Mouse (Mus musculus) cortical plate, adult 2 months (tissue): ENCODE data around the gene Fmn2.

ENCODE experiments used
- CTCF ChIP-seq: fragments of 200-500 bp; IDR thresholded peaks from 2 replicates; pipeline ENCODE4 v1.5.1; 2011; ENCODE audit warnings: mild to moderate bottlenecking, control low read depth, low read length; ENCODE audit not compliant: insufficient read depth; ENCODE audit errors: extremely low read depth
- POLR2A ChIP-seq: fragments of 200-500 bp; IDR thresholded peaks from 2 replicates; pipeline ENCODE4 v1.6.1; 2011; ENCODE audit warnings: mild to moderate bottlenecking, low read length, control low read depth; ENCODE audit not compliant: insufficient read depth; ENCODE audit errors: extremely low read depth

DNA sequence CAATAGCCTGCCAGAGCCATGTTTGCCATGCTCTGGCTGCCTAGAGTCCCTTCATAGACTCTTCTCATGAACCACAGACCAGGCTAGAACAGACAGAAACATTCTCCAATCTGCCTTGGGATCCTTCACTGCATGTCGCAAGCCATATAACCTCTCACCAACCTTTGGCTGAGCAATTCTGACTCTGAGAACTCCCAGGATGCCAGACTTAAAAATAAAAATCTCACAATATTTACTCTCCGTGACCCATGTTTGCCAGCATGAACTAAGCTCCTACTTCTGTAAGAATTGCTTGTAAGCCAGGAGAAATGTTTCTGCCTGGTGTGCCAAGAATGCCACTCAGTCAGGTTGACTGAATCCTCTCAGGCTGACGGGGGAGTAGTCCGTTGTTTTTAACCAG, 246.9 kb downstream of the Fmn2 start:
- no peak for TF ChIP-seq CTCF
- TF ChIP-seq POLR2A, result no peak
